Mouse (Mus musculus) B cell, adult 2 months (primary cell): ENCODE measurements around the gene Vmn2r104.

Experiments
- DNase-seq, 2 experiments: peaks; one replicate each; pipeline ENCODE4 v3.0.0; 2022

Vmn2r104 gene

DNA sequence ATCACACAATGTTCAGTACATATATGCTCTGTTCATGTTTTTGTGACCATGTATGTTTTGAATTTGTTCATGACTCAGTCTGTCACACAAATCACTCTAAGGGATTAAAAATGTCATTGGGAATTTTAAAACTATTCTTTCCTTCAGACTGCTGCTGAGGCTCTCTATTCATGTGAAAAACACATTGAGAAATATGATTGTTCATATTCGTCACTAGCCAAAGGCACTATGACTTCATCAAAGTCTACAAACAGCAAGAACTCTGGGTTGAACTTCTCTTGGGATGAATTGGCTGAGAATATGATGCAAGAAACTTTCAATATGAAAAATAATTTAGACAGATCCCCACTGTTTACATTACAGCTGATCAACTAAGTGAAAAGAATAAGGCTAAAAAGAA, at the start of gene Vmn2r104:
Vmn2r104 (minus strand) TSS at position 101 of the 400 bp plus-strand sequence.
- DNase-seq: no peak

DNA sequence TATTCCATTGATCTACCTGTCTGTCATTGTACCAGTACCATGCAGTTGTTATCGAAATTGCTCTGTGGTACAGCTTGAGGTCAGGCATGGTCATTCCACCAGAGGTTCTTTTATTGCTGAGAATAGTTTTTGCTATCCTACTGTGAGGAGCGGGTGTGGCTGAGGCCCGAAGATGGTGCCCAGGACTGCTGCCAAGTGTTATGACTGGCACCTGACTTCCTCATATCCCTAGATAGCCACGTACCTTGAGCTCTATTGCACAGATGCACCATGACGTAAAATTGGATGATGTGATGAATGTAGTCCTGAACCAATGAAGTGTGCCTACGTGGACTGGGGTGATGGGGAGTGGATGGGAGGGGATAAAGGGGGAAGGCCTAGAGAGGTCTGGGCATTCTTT, 26.0 kb upstream of the Vmn2r104 start:
- DNase-seq: no peak

DNA sequence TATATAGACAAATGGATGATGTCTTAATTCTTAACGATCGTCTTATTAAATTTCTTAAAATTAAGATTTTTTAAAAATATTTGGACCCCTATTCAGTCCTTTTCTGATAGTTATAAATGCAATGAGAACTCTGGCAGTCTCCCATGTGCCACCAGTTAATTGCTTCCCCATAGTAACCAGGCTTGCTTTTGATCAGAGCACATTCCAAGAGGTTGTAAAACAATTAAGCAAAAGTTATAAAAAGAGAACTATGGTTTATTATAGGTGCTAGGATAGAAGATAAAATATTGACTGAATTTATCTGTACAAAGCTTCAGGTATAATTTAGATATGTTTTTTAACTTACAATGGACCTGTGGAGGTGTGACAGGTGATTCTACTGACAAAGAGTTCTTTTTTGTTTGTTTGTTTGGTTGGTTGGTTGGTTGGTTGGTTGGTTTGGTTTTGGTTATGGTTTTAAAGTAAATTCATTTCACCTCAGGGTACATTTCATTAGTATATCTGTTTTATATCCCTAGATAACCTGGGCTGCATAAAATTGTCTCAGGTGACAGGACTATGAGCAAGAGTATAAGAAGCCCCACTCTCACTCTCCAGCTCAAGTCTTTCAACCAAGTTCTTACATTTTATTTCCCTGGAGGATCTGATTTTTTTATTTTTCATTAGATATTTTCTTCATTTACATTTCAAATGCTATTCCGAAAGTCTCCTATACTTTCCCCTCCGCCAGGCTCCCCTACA, 23.7 kb upstream of the Vmn2r104 start:
- no peak for DNase-seq
